Mouse (Mus musculus) MEL (cell line): Measurements from ENCODE around the gene Thnsl1. TPM values are rescaled to one million over a fixed set of nuclear protein-coding genes. Genes with fewer than 3 reads are reported as not detected.

Experiments
- DNase-seq: peaks from one replicate; pipeline ENCODE4 v3.0.0; 2011; ENCODE audit warnings: low read depth, low spot score
- H3K27ac ChIP-seq: 2 replicates; pipeline ENCODE4 v1.5.1; 2012; ENCODE audit warnings: low read depth, mild to moderate bottlenecking, control low read depth, low read length, moderate library complexity; ENCODE audit not compliant: control insufficient read depth
- H3K27me3 ChIP-seq, 2 experiments: fragments of 150-350 bp in 1 of 2; sonication (generic) in 1 of 2; 2 replicates each; pipeline ENCODE4 v1.6.1; 2012; ENCODE audit warnings: low read length in 2 of 2, mild to moderate bottlenecking in 2 of 2, improper control_type of control experiment in 1 of 2, moderate library complexity in 1 of 2; ENCODE audit not compliant: insufficient read depth in 2 of 2, control insufficient read depth in 1 of 2
- H3K36me3 ChIP-seq, 2 experiments: 2 replicates each; pipeline ENCODE4 v1.6.1; 2012 to 2014; ENCODE audit warnings: low read length in 2 of 2, improper control_type of control experiment in 1 of 2, inconsistent platforms in 1 of 2, mild to moderate bottlenecking in 1 of 2; ENCODE audit not compliant: insufficient read depth in 2 of 2, control insufficient read depth in 1 of 2
- H3K4me1 ChIP-seq, 2 experiments: fragments of 150-350 bp in 1 of 2; sonication (generic) in 1 of 2; 2 replicates each; pipeline ENCODE4 v1.6.1; 2012; ENCODE audit warnings: low read length in 2 of 2, improper control_type of control experiment in 1 of 2, mild to moderate bottlenecking in 1 of 2; ENCODE audit not compliant: insufficient read depth in 2 of 2, control insufficient read depth in 1 of 2
- H3K4me3 ChIP-seq, 2 experiments: fragments of 150-350 bp in 1 of 2; sonication (generic) in 1 of 2; 2 replicates each; pipeline ENCODE4 v1.5.1; 2012; ENCODE audit warnings: low read depth in 2 of 2, low read length in 2 of 2, mild to moderate bottlenecking in 2 of 2, moderate library complexity in 2 of 2, control low read depth in 1 of 2, improper control_type of control experiment in 1 of 2; ENCODE audit not compliant: control insufficient read depth in 1 of 2, insufficient read depth in 1 of 2
- H3K79me2 ChIP-seq: 2 replicates; pipeline ENCODE4 v1.6.1; 2012; ENCODE audit warnings: mild to moderate bottlenecking, low read length, moderate library complexity; ENCODE audit not compliant: control insufficient read depth, poor library complexity, insufficient read depth
- H3K9ac ChIP-seq: 2 replicates; pipeline ENCODE4 v1.6.1; 2012; ENCODE audit warnings: low read depth, mild to moderate bottlenecking, control low read depth, low read length, moderate library complexity; ENCODE audit not compliant: control insufficient read depth, poor library complexity, severe bottlenecking
- H3K9me3 ChIP-seq: fragments of 150-350 bp; sonication (generic); replicated peaks from 2 replicates; pipeline ENCODE4 v1.6.1; 2012; ENCODE audit warnings: mild to moderate bottlenecking, low read length, improper control_type of control experiment, moderate library complexity; ENCODE audit not compliant: insufficient read depth
- CHD2 ChIP-seq: IDR thresholded peaks from 2 replicates; pipeline ENCODE4 v1.6.1; 2011; ENCODE audit warnings: low read length, improper control_type of control experiment
- GABPA ChIP-seq: IDR thresholded peaks from 2 replicates; pipeline ENCODE4 v1.6.1; 2012; ENCODE audit warnings: low read depth, mild to moderate bottlenecking, inconsistent platforms, low read length, improper control_type of control experiment, moderate library complexity
- GATA1 ChIP-seq: IDR thresholded peaks from 2 replicates; pipeline ENCODE4 v1.6.1; 2011; ENCODE audit warnings: low read depth, low read length, improper control_type of control experiment
- JUND ChIP-seq: IDR thresholded peaks from 2 replicates; pipeline ENCODE4 v1.6.1; 2011; ENCODE audit warnings: low read depth, mild to moderate bottlenecking, improper control_type of control experiment, low read length
- KAT2A ChIP-seq: conservative IDR thresholded peaks from 2 replicates; pipeline ENCODE4 v1.6.1; 2012; ENCODE audit warnings: low read depth, low read length, improper control_type of control experiment, inconsistent platforms
- MAX ChIP-seq: IDR thresholded peaks from 2 replicates; pipeline ENCODE4 v1.6.1; 2011; ENCODE audit warnings: low read length, improper control_type of control experiment
- MEF2A ChIP-seq: IDR thresholded peaks from 2 replicates; pipeline ENCODE4 v1.6.1; 2014; ENCODE audit warnings: low read depth, mild to moderate bottlenecking, inconsistent platforms, low read length, improper control_type of control experiment; ENCODE audit not compliant: poor library complexity, insufficient replicate concordance, severe bottlenecking; ENCODE audit errors: extremely low read depth
- MYB ChIP-seq: IDR thresholded peaks from 2 replicates; pipeline ENCODE4 v1.6.1; 2011; ENCODE audit warnings: mild to moderate bottlenecking, low read depth, low read length, improper control_type of control experiment
- NRF1 ChIP-seq: IDR thresholded peaks from 2 replicates; pipeline ENCODE4 v1.6.1; 2014; ENCODE audit warnings: low read depth, mild to moderate bottlenecking, inconsistent platforms, low read length, improper control_type of control experiment, moderate library complexity; ENCODE audit not compliant: poor library complexity, insufficient read depth, severe bottlenecking
- POLR2AphosphoS2 ChIP-seq: IDR thresholded peaks from 2 replicates; pipeline ENCODE4 v1.6.1; 2011; ENCODE audit warnings: low read length, improper control_type of control experiment
- RAD21 ChIP-seq: IDR thresholded peaks from 2 replicates; pipeline ENCODE4 v1.6.1; 2011; ENCODE audit warnings: mild to moderate bottlenecking, low read depth, low read length, improper control_type of control experiment
- RCOR1 ChIP-seq: IDR thresholded peaks from 2 replicates; pipeline ENCODE4 v1.6.1; 2012; ENCODE audit warnings: low read depth, mild to moderate bottlenecking, inconsistent platforms, low read length, improper control_type of control experiment
- SIN3A ChIP-seq: IDR thresholded peaks from 2 replicates; pipeline ENCODE4 v1.6.1; 2012; ENCODE audit warnings: low read length, improper control_type of control experiment, inconsistent platforms
- SMC3 ChIP-seq: IDR thresholded peaks from 2 replicates; pipeline ENCODE4 v1.6.1; 2011; ENCODE audit warnings: low read depth, low read length, improper control_type of control experiment
- TAL1 ChIP-seq: IDR thresholded peaks from 2 replicates; pipeline ENCODE4 v1.6.1; 2012; ENCODE audit warnings: mild to moderate bottlenecking, inconsistent platforms, low read length, moderate library complexity, mixed read lengths
- TCF12 ChIP-seq: IDR thresholded peaks from 2 replicates; pipeline ENCODE4 v1.6.1; 2014; ENCODE audit warnings: low read depth, mild to moderate bottlenecking, inconsistent platforms, low read length, improper control_type of control experiment, moderate library complexity
- USF1 ChIP-seq: IDR thresholded peaks from 2 replicates; pipeline ENCODE4 v1.6.1; 2014; ENCODE audit warnings: low read depth, mild to moderate bottlenecking, inconsistent platforms, low read length, improper control_type of control experiment, moderate library complexity
- ZKSCAN1 ChIP-seq: IDR thresholded peaks from 2 replicates; pipeline ENCODE4 v1.6.1; 2012; ENCODE audit warnings: low read depth, mild to moderate bottlenecking, inconsistent platforms, low read length, improper control_type of control experiment, moderate library complexity
- ZMIZ1 ChIP-seq: IDR thresholded peaks from 2 replicates; pipeline ENCODE4 v1.6.1; 2012; ENCODE audit warnings: low read depth, mild to moderate bottlenecking, inconsistent platforms, low read length, improper control_type of control experiment, moderate library complexity
- polyA plus RNA-seq, 2 experiments: library from polyadenylated mRNA; stranded (reverse) in 1 of 2; unstranded in 1 of 2; fragments of >175 nt in 1 of 2; fragments of >200 nt in 1 of 2; gene quantifications; 2 replicates each; pipeline versions ENCODE4 v1.2.1 to v1.2.4; 2012; ENCODE audit warnings: low replicate concordance in 2 of 2, low read depth in 1 of 2; ENCODE audit not compliant: insufficient read length in 2 of 2, insufficient read depth in 1 of 2, missing spikeins in 1 of 2
- total RNA-seq: library from RNA; depleted of rRNA; stranded (reverse); fragments of 300-350 nt; gene quantifications from 2 replicates; pipeline ENCODE4 v1.2.3, GENCODE M21; 2012

The Thnsl1 gene
- total and polyA plus RNA-seq, 3 experiments: 1.0 to 2.6 TPM; not detected in 1

DNA sequence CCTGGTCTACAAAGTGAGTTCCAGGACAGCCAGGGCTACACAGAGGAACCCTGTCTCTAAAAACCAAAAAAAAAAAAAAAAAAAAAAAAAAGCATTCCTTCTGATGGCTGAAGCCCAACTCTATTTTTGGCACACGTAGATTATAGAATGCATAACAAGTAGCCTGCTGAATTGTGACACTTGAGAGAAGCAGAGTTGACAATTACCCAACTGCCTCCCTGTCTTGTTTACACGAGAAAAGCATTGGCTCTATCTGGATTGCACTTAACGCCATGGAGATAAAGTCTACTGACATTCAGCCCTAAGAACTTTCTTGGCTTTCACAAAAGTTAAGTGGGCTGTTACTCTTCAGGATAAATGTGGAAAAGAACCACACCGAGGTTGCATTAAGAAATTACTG lies 39.5 kb downstream of the Thnsl1 start:
- H3K9me3 ChIP-seq: no peaks in the 10 kb centered on the region
- no peak overlapping the region for H3K9ac ChIP-seq
- no peaks in the 10 kb centered on the region for H3K36me3 ChIP-seq
- H3K27me3 ChIP-seq: no peaks in the 10 kb centered on the region
- no peaks in the 10 kb centered on the region for H3K79me2 ChIP-seq
- no peak overlapping the region for H3K27ac ChIP-seq
- TF ChIP-seq MEF2A (no peak), USF1 (no peak), TCF12 (no peak), CHD2 (no peak), ZKSCAN1 (no peak), TAL1 (no peak), GATA1 (no peak)
- DNase-seq: no peak
- no peaks in the 10 kb centered on the region for H3K4me1 ChIP-seq
- no peak overlapping the region for H3K4me3 ChIP-seq

GRCm38 (mm10) chr2:21245477-21246102 lies 40.1 kb downstream of the Thnsl1 start:
- Histone ChIP-seq H3K79me2 (no peaks in the 10 kb centered on the region), H3K27me3 (no peaks in the 10 kb centered on the region), H3K27ac (no peak overlapping the region), H3K9ac (no peak overlapping the region), H3K36me3 (no peaks in the 10 kb centered on the region), H3K9me3 (no peaks in the 10 kb centered on the region), H3K4me3 (no peak overlapping the region), H3K4me1 (no peaks in the 10 kb centered on the region)
- TF ChIP-seq ZMIZ1: no peak
- TF ChIP-seq SIN3A: no peak
- TF ChIP-seq POLR2AphosphoS2: no peak
- TF ChIP-seq SMC3: no peak
- no peak for TF ChIP-seq NRF1
- no peak for TF ChIP-seq RAD21
- no peak for TF ChIP-seq GABPA
- DNase-seq: no peak

DNA sequence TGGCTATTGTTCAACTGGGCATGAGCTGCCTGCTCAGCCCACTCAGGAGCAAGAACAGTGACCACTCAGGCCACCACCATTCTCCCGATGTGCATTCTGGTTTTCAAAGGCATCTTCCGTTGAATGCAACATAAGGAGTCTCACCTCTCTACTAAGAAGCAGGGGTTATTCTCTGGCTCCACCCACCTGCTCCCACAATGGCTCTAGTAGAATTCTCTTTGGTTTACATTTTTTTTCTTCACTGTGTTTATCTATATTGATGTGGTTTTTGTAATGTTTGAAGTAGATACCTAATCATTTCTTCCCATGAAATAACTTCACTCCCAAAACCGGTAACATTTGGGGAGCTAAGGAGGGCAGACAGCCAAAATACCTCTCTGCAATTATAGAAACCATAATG lies 48.1 kb downstream of the Thnsl1 start:
- Histone ChIP-seq H3K27ac (no peak overlapping the region), H3K27me3 (no peaks in the 10 kb centered on the region), H3K36me3 (no peaks in the 10 kb centered on the region), H3K9ac (no peak overlapping the region), H3K79me2 (no peaks in the 10 kb centered on the region), H3K4me3 (no peak overlapping the region), H3K9me3 (no peaks in the 10 kb centered on the region), H3K4me1 (no peaks in the 10 kb centered on the region)
- no peak for DNase-seq
- TF ChIP-seq MYB: no peak
- no peak for TF ChIP-seq POLR2AphosphoS2
- no peak for TF ChIP-seq JUND
- TF ChIP-seq KAT2A: no peak
- TF ChIP-seq RCOR1: no peak
- TF ChIP-seq MAX: no peak
